Mouse (Mus musculus) inflammation-experienced regulatory T-cells, adult 16 weeks (primary cell): ENCODE measurements around the gene Vmn2r33. TPM values are rescaled to one million over a fixed set of nuclear protein-coding genes. Genes with fewer than 3 reads are reported as not detected.

ENCODE experiments used
- polyA plus RNA-seq: library from polyadenylated mRNA; unstranded; fragments of 100-300 nt; shearing (Covaris generic); gene quantifications from one replicate; pipeline ENCODE4 v1.2.1, GENCODE M21; 2017

Gene Vmn2r33
- not detected for polyA plus RNA-seq

DNA sequence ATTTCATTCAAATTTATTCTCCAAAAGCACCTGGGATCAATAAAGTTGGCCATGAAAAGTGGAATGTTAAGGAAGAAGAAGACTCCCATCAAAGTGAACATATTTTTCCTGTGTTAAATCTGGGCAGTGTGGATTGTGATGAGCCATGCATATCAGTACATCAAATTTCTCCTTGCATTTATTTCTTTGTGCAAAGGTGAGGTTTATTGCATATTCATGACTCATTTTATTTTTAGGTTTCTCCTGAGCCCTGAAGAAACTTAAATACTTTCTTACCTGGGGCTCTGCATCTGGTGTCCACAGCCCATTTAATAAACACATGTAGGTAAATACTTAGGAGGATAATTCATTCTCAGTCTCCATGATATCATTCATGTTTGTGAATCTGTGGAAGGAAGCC is at the start of gene Vmn2r33:
TSS of gene Vmn2r33 (minus strand) at position 101 of the 400 bp plus-strand sequence.

Other genes starting within 250 kb of the Vmn2r33 start
- not detected for gene Vmn2r30, start 229.2 kb downstream of the Vmn2r33 start, polyA plus RNA-seq
- not detected for gene Gm45783, start 192.2 kb downstream of the Vmn2r33 start, polyA plus RNA-seq
- 0.18 TPM for gene Vmn2r31, start 167.1 kb downstream of the Vmn2r33 start, polyA plus RNA-seq
- gene Vmn2r32, start 86.8 kb downstream of the Vmn2r33 start, polyA plus RNA-seq = not detected
- gene Vmn2r34, start 122.7 kb upstream of the Vmn2r33 start, polyA plus RNA-seq = not detected